Mouse (Mus musculus): ENCODE results near the gene Kcnab1. TPM values are rescaled to one million over a fixed set of nuclear protein-coding genes. Genes with fewer than 3 reads are reported as not detected.
A peak's percentile ranks its signal among the peaks of the same experiment; 100 is the strongest.

The Kcnab1 gene
- polyA plus RNA-seq, 1 experiment from 2014 or later = 1.6 TPM

GRCm38 (mm10) chr3:65317876-65318537 is 208.8 kb downstream of the Kcnab1 start:
- Histone ChIP-seq H3K27ac (ENCODE audit: low read depth, low read length) (no peak overlapping the region), H3K27me3 (replicated peaks; ENCODE audit: control insufficient read depth, insufficient read depth, low read length) (no peaks in the 10 kb centered on the region), H3K4me3 (ENCODE audit: low read depth, low read length) (no peak overlapping the region), H3K4me2 (replicated peaks; ENCODE audit: low read depth) (no peak overlapping the region), H3K4me1 (replicated peaks; ENCODE audit: control insufficient read depth, insufficient read depth, low read length) (no peaks in the 10 kb centered on the region), H3K36me3 (ENCODE audit: control insufficient read depth, insufficient read depth) (no peaks in the 10 kb centered on the region), H3K9ac (ENCODE audit: low read depth, low read length) (no peak overlapping the region), H3K9me3 (ENCODE audit: control insufficient read depth) (no peaks in the 10 kb centered on the region)
- ATAC-seq = no peak
- 44% methylated on average over 10 of the region's 10 CpGs for WGBS
- peak; percentile 76 for TF ChIP-seq CTCF (IDR thresholded peaks at IDR 0.05; ENCODE audit: low read depth)

GRCm38 (mm10) chr3:65319248-65320008 is 210.2 kb downstream of the Kcnab1 start:
- H3K4me3 ChIP-seq (ENCODE audit: low read depth, low read length) = no peak overlapping the region
- WGBS = 65% methylated on average over 7 of the region's 7 CpGs
- no peak overlapping the region for H3K4me2 ChIP-seq (replicated peaks; ENCODE audit: low read depth)
- ATAC-seq = no peak
- H3K27ac ChIP-seq (ENCODE audit: low read depth, low read length) = no peak overlapping the region
- H3K9me3 ChIP-seq (ENCODE audit: control insufficient read depth) = no peaks in the 10 kb centered on the region
- TF ChIP-seq CTCF (IDR thresholded peaks at IDR 0.05; ENCODE audit: low read depth) = peak; percentile 58
- H3K4me1 ChIP-seq (replicated peaks; ENCODE audit: control insufficient read depth, insufficient read depth, low read length) = no peaks in the 10 kb centered on the region
- no peaks in the 10 kb centered on the region for H3K36me3 ChIP-seq (ENCODE audit: control insufficient read depth, insufficient read depth)
- H3K9ac ChIP-seq (ENCODE audit: low read depth, low read length) = no peak overlapping the region
- no peaks in the 10 kb centered on the region for H3K27me3 ChIP-seq (replicated peaks; ENCODE audit: control insufficient read depth, insufficient read depth, low read length)

DNA sequence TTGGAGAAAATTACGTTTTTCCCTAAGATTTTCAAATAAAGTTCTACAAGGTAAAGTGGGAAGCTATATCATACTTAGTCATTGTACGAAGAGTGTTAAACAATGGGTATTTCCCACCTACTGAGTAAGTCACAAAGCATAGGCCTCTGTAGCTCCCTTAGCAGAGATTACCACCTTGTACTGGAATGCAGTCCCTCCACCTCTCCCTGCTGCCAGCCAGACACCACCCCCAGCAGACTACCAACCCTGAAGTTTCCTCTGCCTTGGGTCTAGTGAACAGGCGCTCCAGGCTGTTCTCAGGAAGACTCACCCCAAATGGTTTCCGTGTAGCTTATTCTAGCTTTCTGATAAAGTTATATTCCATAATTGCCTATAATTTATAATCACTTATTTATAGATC is 211.8 kb downstream of the Kcnab1 start:
- no peak for ATAC-seq
- Histone ChIP-seq H3K9me3 (ENCODE audit: control insufficient read depth) (no peaks in the 10 kb centered on the region), H3K4me2 (replicated peaks; ENCODE audit: low read depth) (no peak overlapping the region), H3K4me3 (ENCODE audit: low read depth, low read length) (no peak overlapping the region), H3K4me1 (replicated peaks; ENCODE audit: control insufficient read depth, insufficient read depth, low read length) (no peaks in the 10 kb centered on the region), H3K27me3 (replicated peaks; ENCODE audit: control insufficient read depth, insufficient read depth, low read length) (no peaks in the 10 kb centered on the region), H3K27ac (ENCODE audit: low read depth, low read length) (no peak overlapping the region), H3K36me3 (ENCODE audit: control insufficient read depth, insufficient read depth) (no peaks in the 10 kb centered on the region), H3K9ac (ENCODE audit: low read depth, low read length) (no peak overlapping the region)
- 87% methylated on average over 4 of the region's 4 CpGs for WGBS
- TF ChIP-seq CTCF (IDR thresholded peaks at IDR 0.05; ENCODE audit: low read depth) = no peak

GRCm38 (mm10) chr3:65321981-65322779 is 213.0 kb downstream of the Kcnab1 start:
- Histone ChIP-seq H3K27ac (ENCODE audit: low read depth, low read length) (no peak overlapping the region), H3K4me1 (replicated peaks; ENCODE audit: control insufficient read depth, insufficient read depth, low read length) (no peaks in the 10 kb centered on the region), H3K9ac (ENCODE audit: low read depth, low read length) (no peak overlapping the region), H3K4me2 (replicated peaks; ENCODE audit: low read depth) (no peak overlapping the region), H3K4me3 (ENCODE audit: low read depth, low read length) (no peak overlapping the region), H3K27me3 (replicated peaks; ENCODE audit: control insufficient read depth, insufficient read depth, low read length) (no peaks in the 10 kb centered on the region), H3K36me3 (ENCODE audit: control insufficient read depth, insufficient read depth) (no peaks in the 10 kb centered on the region), H3K9me3 (ENCODE audit: control insufficient read depth) (no peaks in the 10 kb centered on the region)
- TF ChIP-seq CTCF (IDR thresholded peaks at IDR 0.05; ENCODE audit: low read depth) = no peak
- WGBS = 90% methylated on average over 14 of the region's 14 CpGs
- no peak for ATAC-seq

GRCm38 (mm10) chr3:65325254-65325653 is 216.1 kb downstream of the Kcnab1 start:
- WGBS = 62% methylated on average over 3 of the region's 3 CpGs
- Histone ChIP-seq H3K4me1 (replicated peaks; ENCODE audit: control insufficient read depth, insufficient read depth, low read length) (no peaks in the 10 kb centered on the region), H3K4me2 (replicated peaks; ENCODE audit: low read depth) (no peak overlapping the region), H3K9me3 (ENCODE audit: control insufficient read depth) (no peaks in the 10 kb centered on the region), H3K9ac (ENCODE audit: low read depth, low read length) (no peak overlapping the region), H3K4me3 (ENCODE audit: low read depth, low read length) (no peak overlapping the region), H3K36me3 (ENCODE audit: control insufficient read depth, insufficient read depth) (no peaks in the 10 kb centered on the region), H3K27me3 (replicated peaks; ENCODE audit: control insufficient read depth, insufficient read depth, low read length) (no peaks in the 10 kb centered on the region), H3K27ac (ENCODE audit: low read depth, low read length) (no peak overlapping the region)
- TF ChIP-seq CTCF (IDR thresholded peaks at IDR 0.05; ENCODE audit: low read depth) = no peak
- ATAC-seq = no peak

GRCm38 (mm10) chr3:65328814-65329213 is 219.6 kb downstream of the Kcnab1 start:
- Histone ChIP-seq H3K36me3 (ENCODE audit: control insufficient read depth, insufficient read depth) (no peaks in the 10 kb centered on the region), H3K27ac (ENCODE audit: low read depth, low read length) (no peak overlapping the region), H3K4me1 (replicated peaks; ENCODE audit: control insufficient read depth, insufficient read depth, low read length) (no peaks in the 10 kb centered on the region), H3K4me2 (replicated peaks; ENCODE audit: low read depth) (no peak overlapping the region), H3K9ac (ENCODE audit: low read depth, low read length) (no peak overlapping the region), H3K9me3 (ENCODE audit: control insufficient read depth) (no peaks in the 10 kb centered on the region), H3K4me3 (ENCODE audit: low read depth, low read length) (no peak overlapping the region), H3K27me3 (replicated peaks; ENCODE audit: control insufficient read depth, insufficient read depth, low read length) (no peaks in the 10 kb centered on the region)
- TF ChIP-seq CTCF (IDR thresholded peaks at IDR 0.05; ENCODE audit: low read depth) = no peak
- WGBS = 86% methylated on average over 4 of the region's 4 CpGs
- no peak for ATAC-seq

All from intestine, postnatal 0 days (tissue).